Mouse (Mus musculus): ENCODE measurements around the gene Dbx1. TPM values are rescaled to one million over a fixed set of nuclear protein-coding genes. Genes with fewer than 3 reads are reported as not detected.
A peak's percentile ranks its signal among the peaks of the same experiment; 100 is the strongest.

Dbx1 gene
- polyA plus RNA-seq (2012; ENCODE audit: insufficient read depth, low replicate concordance), result not detected in 2 replicates

- Histone ChIP-seq H3K4me1 (peaks cover 36% of the 10 kb centered on the region), H3K36me3 (replicated peaks; ENCODE audit: low read length) (no peaks in the 10 kb centered on the region), H3K27me3 (replicated peaks) (peaks cover 95% of the 10 kb centered on the region), H3K9me3 (peaks cover 34% of the 10 kb centered on the region), H3K4me3 (replicated peaks) (no peak within 1 kb of the TSS)
- TF ChIP-seq FLI1 (IDR thresholded peaks at IDR 0.05; ENCODE audit: low read length) (no peak), GATA1 (IDR thresholded peaks at IDR 0.05; ENCODE audit: borderline replicate concordance, low read length) (no peak)
Measured at GRCm38 (mm10) chr7:49636491-49637115, at the start of gene Dbx1. Gene Dbx1 (minus strand): TSS chr7:49636849.

- Histone ChIP-seq H3K4me3 (replicated peaks) (no peak overlapping the region), H3K9me3 (peaks cover 8% of the 10 kb centered on the region; the same call in 1 of the 2 replicates), H3K27me3 (replicated peaks) (peaks cover 41% of the 10 kb centered on the region), H3K4me1 (no peaks in the 10 kb centered on the region), H3K36me3 (replicated peaks; ENCODE audit: low read length) (no peaks in the 10 kb centered on the region)
- no peak for TF ChIP-seq GATA1 (IDR thresholded peaks at IDR 0.05; ENCODE audit: borderline replicate concordance, low read length)
- no peak for TF ChIP-seq FLI1 (IDR thresholded peaks at IDR 0.05; ENCODE audit: low read length)
Measured at GRCm38 (mm10) chr7:49678826-49679377, 42.3 kb upstream of the Dbx1 start.

GRCm38 (mm10) chr7:49678100-49678825 is 41.6 kb upstream of the Dbx1 start:
- Histone ChIP-seq H3K36me3 (replicated peaks; ENCODE audit: low read length) (no peaks in the 10 kb centered on the region), H3K27me3 (replicated peaks) (peaks cover 41% of the 10 kb centered on the region)
- no peak for TF ChIP-seq GATA1 (IDR thresholded peaks at IDR 0.05; ENCODE audit: borderline replicate concordance, low read length)
- TF ChIP-seq FLI1 (IDR thresholded peaks at IDR 0.05; ENCODE audit: low read length), result no peak

GRCm38 (mm10) chr7:49677166-49677565 is 40.5 kb upstream of the Dbx1 start:
- TF ChIP-seq FLI1 (IDR thresholded peaks at IDR 0.05; ENCODE audit: low read length) (no peak), GATA1 (IDR thresholded peaks at IDR 0.05; ENCODE audit: borderline replicate concordance, low read length) (no peak)
- peaks cover 39% of the 10 kb centered on the region for H3K27me3 ChIP-seq (replicated peaks)
- H3K4me1 ChIP-seq, result no peaks in the 10 kb centered on the region
- no peaks in the 10 kb centered on the region for H3K36me3 ChIP-seq (replicated peaks; ENCODE audit: low read length)
- peaks cover 8% of the 10 kb centered on the region; the same call in 1 of the 2 replicates for H3K9me3 ChIP-seq
- H3K4me3 ChIP-seq (replicated peaks), result peak overlapping the region; percentile 7

More at GRCm38 (mm10) chr7:49678100-49678825, 41.6 kb upstream of the Dbx1 start:
- Histone ChIP-seq H3K9me3 (peaks cover 8% of the 10 kb centered on the region; the same call in 1 of the 2 replicates), H3K4me1 (no peaks in the 10 kb centered on the region), H3K4me3 (replicated peaks) (no peak overlapping the region)

GRCm38 (mm10) chr7:49676627-49677026 is 40.0 kb upstream of the Dbx1 start:
- Histone ChIP-seq H3K27me3 (replicated peaks) (peaks cover 39% of the 10 kb centered on the region), H3K36me3 (replicated peaks; ENCODE audit: low read length) (no peaks in the 10 kb centered on the region)

GRCm38 (mm10) chr7:49668260-49668857 is 31.7 kb upstream of the Dbx1 start:
- Histone ChIP-seq H3K9me3 (no peaks in the 10 kb centered on the region; the same call in 1 of the 2 replicates), H3K36me3 (replicated peaks; ENCODE audit: low read length) (no peaks in the 10 kb centered on the region), H3K4me1 (no peaks in the 10 kb centered on the region), H3K27me3 (replicated peaks) (peaks cover 6% of the 10 kb centered on the region), H3K4me3 (replicated peaks) (no peak overlapping the region)
- TF ChIP-seq FLI1 (IDR thresholded peaks at IDR 0.05; ENCODE audit: low read length) (no peak), GATA1 (IDR thresholded peaks at IDR 0.05; ENCODE audit: borderline replicate concordance, low read length) (no peak)

More at GRCm38 (mm10) chr7:49676627-49677026, 40.0 kb upstream of the Dbx1 start:
- TF ChIP-seq FLI1 (IDR thresholded peaks at IDR 0.05; ENCODE audit: low read length) (no peak), GATA1 (IDR thresholded peaks at IDR 0.05; ENCODE audit: borderline replicate concordance, low read length) (no peak)
- peaks cover 8% of the 10 kb centered on the region; the same call in 1 of the 2 replicates for H3K9me3 ChIP-seq
- H3K4me3 ChIP-seq (replicated peaks), result no peak overlapping the region
- H3K4me1 ChIP-seq, result no peaks in the 10 kb centered on the region

- TF ChIP-seq GATA1 (IDR thresholded peaks at IDR 0.05; ENCODE audit: borderline replicate concordance, low read length) (no peak), FLI1 (IDR thresholded peaks at IDR 0.05; ENCODE audit: low read length) (no peak)
- H3K36me3 ChIP-seq (replicated peaks; ENCODE audit: low read length), result no peaks in the 10 kb centered on the region
- H3K4me1 ChIP-seq, result no peaks in the 10 kb centered on the region
- H3K27me3 ChIP-seq (replicated peaks), result peaks cover 21% of the 10 kb centered on the region
- H3K9me3 ChIP-seq, result no peaks in the 10 kb centered on the region; the same call in 1 of the 2 replicates
- no peak overlapping the region for H3K4me3 ChIP-seq (replicated peaks)
Measured at GRCm38 (mm10) chr7:49663575-49663974, 26.9 kb upstream of the Dbx1 start.

- Histone ChIP-seq H3K27me3 (replicated peaks) (peaks cover 21% of the 10 kb centered on the region), H3K4me3 (replicated peaks) (no peak overlapping the region), H3K9me3 (no peaks in the 10 kb centered on the region), H3K4me1 (no peaks in the 10 kb centered on the region), H3K36me3 (replicated peaks; ENCODE audit: low read length) (no peaks in the 10 kb centered on the region)
- TF ChIP-seq GATA1 (IDR thresholded peaks at IDR 0.05; ENCODE audit: borderline replicate concordance, low read length) (no peak), FLI1 (IDR thresholded peaks at IDR 0.05; ENCODE audit: low read length) (no peak)
Measured at GRCm38 (mm10) chr7:49662492-49663026, 25.9 kb upstream of the Dbx1 start.

GRCm38 (mm10) chr7:49661811-49662491 is 25.3 kb upstream of the Dbx1 start:
- no peak overlapping the region for H3K4me3 ChIP-seq (replicated peaks)
- peaks cover 21% of the 10 kb centered on the region for H3K27me3 ChIP-seq (replicated peaks)
- no peaks in the 10 kb centered on the region for H3K36me3 ChIP-seq (replicated peaks; ENCODE audit: low read length)
- no peak for TF ChIP-seq FLI1 (IDR thresholded peaks at IDR 0.05; ENCODE audit: low read length)
- no peak for TF ChIP-seq GATA1 (IDR thresholded peaks at IDR 0.05; ENCODE audit: borderline replicate concordance, low read length)
- no peaks in the 10 kb centered on the region for H3K9me3 ChIP-seq
- H3K4me1 ChIP-seq, result no peaks in the 10 kb centered on the region
